Mouse (Mus musculus): ENCODE results near the gene Rnf181.

Gene Rnf181

DNA sequence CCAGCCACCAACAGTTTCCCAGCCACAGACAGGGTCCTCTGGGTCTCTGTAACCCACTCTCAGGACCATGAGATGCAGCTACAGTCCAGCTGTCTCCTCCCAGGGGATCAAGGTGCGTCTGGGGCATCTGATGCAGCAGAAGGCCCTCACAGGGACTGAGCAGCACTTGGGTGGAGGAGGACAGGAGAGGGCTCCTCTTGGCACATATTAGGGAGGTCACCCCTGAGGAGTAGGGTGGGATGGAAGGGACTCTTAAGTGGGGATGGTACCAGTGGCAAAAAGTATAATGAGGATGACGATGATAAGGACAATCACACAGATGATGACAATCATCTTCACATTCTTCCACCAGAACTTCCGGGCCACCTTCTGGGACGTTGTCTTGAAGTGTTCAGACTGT, 18.5 kb upstream of the Rnf181 start:
- DNase-seq (ENCODE audit: extremely low spot score, low spot score) = no peak

DNA sequence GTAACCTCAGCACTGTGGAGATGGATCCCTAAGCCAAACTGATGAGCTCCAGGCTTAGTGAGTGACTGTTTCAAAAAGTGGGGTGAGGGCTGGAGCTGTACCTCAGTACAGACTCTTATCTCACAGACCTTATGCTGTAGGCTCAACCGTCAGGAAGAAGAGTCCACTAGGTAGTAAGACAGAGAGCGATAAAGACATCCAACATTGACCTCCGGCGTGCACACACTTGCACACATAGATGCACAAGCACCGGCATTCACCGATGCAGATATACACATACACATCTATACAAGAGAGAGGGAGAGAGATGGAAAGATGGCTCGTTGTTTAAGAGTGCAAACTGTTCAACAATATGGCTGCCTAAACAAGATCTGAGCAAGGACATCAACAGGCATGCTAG, 17.2 kb upstream of the Rnf181 start:
- DNase-seq (ENCODE audit: extremely low spot score, low spot score) = no peak

- no peak for DNase-seq (ENCODE audit: extremely low spot score, low spot score)
Measured at GRCm38 (mm10) chr6:72383142-72383820, 16.5 kb upstream of the Rnf181 start.

- no peak for DNase-seq (ENCODE audit: extremely low spot score, low spot score)
Measured at GRCm38 (mm10) chr6:72382494-72382893, 15.7 kb upstream of the Rnf181 start.

DNA sequence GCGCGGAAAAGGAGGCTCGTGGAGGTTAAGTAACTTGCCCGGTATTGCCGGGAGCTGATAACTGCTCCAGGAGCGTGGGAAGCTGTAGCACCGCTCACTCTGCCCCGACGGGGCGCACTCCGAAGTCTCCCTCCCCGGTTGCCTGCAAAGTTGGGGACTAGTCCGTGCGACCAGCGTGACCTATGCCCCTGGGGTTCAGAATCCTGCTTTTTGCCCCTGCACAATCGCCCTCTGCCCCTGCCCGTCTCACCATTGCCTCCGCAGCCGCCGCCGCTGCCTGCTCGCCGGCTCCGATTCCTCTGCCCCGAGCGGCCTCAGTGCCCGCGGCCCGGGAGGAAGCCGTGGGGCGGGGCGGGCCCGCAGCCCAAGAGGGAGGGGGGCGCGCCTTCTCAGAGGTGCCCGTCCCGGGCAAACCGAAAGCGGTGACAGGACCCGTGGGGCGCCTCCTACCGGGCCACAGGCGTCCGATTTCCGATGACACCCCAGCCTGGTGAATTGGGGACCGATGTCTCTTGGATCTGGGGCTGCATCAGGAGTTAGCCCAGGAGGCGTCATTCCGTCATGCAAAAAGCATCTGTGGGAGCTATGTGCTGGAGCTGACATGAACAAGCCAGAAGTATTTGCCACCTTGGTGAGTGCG, 13.5 kb upstream of the Rnf181 start, which contains the start of gene Vamp5:
Vamp5 (minus strand) TSS at position 338 of the 640 bp plus-strand sequence.
- peak; percentile 61 for DNase-seq (ENCODE audit: extremely low spot score, low spot score)

DNA sequence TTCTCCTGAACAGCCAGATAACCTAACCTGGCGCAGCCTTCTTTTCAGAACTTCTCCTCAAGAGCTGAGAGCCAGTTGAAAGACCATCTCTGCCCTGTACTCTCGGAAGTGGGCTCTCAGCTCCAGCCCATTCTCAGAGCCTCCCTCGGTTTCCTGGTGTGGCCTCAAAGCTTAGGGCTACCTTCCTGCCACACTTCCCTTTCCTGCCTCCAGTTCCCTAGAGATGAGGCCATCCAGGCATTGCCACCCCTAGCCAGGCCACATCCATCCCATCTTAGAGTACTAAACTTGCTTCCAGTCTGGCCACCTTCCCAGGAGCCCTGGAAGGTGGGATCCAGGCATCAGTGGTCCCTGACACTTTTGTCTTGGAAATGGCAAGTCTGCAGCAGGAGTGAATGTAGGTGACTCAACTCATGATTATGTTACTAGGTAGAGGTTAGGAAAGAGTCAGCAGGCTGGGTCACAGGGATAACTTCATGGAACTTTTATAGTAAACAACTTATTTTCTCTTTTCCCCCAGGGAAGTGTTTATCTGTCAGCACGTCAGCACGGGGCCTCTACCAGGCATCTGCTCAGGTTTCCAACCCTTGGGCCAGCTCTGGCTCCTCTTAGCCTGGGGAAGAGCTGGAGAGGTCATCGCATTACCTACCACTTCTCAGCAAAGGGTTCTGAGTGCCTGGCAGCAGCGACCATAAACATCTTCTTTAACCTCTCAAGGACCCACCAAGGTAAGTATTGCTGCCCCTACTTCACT, 12.8 kb upstream of the Rnf181 start:
- DNase-seq (ENCODE audit: extremely low spot score, low spot score) = no peak

- DNase-seq (ENCODE audit: extremely low spot score, low spot score) = no peak
Measured at GRCm38 (mm10) chr6:72378510-72379234, 11.9 kb upstream of the Rnf181 start.

- no peak for DNase-seq (ENCODE audit: extremely low spot score, low spot score)
Measured at GRCm38 (mm10) chr6:72374820-72375563, 8.2 kb upstream of the Rnf181 start.

GRCm38 (mm10) chr6:72374206-72374605, 7.5 kb upstream of the Rnf181 start:
- DNase-seq (ENCODE audit: extremely low spot score, low spot score) = no peak

- no peak for DNase-seq (ENCODE audit: extremely low spot score, low spot score)
Measured at GRCm38 (mm10) chr6:72373184-72373583, 6.4 kb upstream of the Rnf181 start.

DNA sequence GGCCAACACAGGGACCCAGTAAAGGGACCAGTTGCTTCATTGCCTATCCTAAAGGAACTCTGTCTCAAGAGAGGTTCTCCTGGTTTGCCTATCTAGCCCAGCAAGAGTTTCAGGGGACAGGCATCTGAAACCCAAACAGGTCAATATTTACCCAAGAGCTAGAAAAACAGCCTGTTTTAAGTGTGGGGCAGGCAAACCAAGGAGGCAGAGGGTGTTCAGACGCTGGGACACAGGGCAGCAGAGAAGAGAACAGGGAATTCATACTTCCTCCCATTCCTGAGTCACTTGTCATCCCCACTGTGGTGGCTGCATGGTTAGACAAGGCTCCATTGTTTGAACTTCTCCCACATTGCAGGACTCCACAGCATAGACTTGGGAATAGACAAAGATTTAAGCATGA, 4.8 kb upstream of the Rnf181 start:
- no peak for DNase-seq (ENCODE audit: extremely low spot score, low spot score)

DNA sequence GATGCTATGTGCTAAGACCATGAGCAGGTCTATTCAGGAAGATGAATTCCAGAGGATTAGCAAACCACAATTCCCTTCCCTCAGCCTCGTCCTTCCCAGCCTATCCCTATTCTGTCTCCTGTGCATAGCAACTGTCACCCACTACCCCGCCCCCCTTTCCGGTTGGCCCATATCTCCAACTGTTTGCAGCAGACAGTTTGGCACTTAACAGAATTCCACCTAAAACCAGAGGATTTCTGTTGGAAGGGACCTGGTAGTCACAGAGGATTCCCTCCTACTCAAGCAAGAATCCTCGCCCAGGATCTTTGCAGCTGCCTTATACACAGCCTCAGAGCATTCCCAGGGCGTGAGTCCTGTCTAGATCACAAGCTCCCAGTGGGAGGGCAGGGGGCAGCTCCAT, 4.4 kb upstream of the Rnf181 start:
- no peak for DNase-seq (ENCODE audit: extremely low spot score, low spot score)

DNA sequence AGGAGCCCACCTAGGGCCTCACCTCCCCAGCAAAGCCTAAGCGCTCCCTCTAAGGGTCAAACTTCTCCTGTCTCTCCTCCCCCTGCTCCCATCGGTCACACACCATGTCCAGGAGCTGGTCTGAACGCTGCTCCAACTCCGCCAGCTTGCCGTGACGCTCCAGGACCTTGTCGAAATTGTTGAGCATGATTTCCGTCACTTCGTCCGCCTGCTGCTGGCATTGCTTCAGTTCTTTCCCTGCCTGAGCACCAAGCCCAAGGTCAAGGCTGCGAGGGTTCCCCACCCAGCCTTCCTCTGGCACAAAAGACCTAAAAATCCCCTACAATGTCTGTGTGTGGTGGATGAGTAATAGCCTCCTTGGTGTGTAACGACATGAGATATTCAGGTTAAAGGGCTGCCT, 3.3 kb upstream of the Rnf181 start:
- no peak for DNase-seq (ENCODE audit: extremely low spot score, low spot score)

DNA sequence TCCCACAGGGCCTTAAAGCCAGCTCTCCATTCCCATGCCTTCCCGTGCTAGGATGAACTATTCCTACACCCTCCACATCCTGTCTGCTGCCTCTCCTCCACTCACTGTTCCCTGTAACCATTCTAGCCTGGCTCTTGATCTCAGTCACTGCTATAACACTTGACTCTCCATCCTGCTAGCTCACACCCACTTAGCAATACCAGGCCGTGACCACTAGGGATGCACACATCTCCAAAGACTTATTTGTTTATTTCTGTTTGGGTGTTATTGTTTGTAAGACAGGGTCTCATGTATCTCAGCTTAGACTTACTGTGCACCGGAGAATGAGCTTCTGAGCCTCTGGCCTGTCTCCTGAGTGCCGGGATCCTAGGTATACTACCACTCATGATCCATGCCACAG, 2.8 kb upstream of the Rnf181 start:
- no peak for DNase-seq (ENCODE audit: extremely low spot score, low spot score)

- no peak for DNase-seq (ENCODE audit: extremely low spot score, low spot score)
Measured at GRCm38 (mm10) chr6:72367460-72367974, 761 bp upstream of the Rnf181 start.

GRCm38 (mm10) chr6:72366304-72366703, 452 bp downstream of the Rnf181 start:
- DNase-seq (ENCODE audit: extremely low spot score, low spot score) = no peak

- DNase-seq (ENCODE audit: extremely low spot score, low spot score) = no peak
Measured at GRCm38 (mm10) chr6:72364985-72365384, 1.8 kb downstream of the Rnf181 start.

DNA sequence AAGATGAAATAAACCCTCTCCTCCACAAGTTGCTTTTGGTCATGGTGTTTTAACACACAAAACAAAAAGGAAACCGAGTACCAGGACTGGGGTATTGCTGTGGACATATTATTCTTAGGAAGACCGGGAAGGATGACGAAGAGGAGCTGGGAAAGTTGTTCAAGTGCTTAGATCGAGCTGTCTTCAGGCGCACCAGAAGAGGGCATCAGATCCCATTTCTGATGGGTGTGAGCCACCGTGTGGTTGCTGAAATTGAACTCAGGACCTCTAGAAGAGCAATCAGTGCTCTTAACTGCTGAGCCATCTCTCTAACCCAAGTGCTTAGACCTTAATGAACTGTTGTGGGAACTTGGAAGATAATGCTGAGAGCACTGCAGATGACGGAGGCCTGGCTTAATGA, 2.7 kb downstream of the Rnf181 start:
- DNase-seq (ENCODE audit: extremely low spot score, low spot score) = no peak

DNA sequence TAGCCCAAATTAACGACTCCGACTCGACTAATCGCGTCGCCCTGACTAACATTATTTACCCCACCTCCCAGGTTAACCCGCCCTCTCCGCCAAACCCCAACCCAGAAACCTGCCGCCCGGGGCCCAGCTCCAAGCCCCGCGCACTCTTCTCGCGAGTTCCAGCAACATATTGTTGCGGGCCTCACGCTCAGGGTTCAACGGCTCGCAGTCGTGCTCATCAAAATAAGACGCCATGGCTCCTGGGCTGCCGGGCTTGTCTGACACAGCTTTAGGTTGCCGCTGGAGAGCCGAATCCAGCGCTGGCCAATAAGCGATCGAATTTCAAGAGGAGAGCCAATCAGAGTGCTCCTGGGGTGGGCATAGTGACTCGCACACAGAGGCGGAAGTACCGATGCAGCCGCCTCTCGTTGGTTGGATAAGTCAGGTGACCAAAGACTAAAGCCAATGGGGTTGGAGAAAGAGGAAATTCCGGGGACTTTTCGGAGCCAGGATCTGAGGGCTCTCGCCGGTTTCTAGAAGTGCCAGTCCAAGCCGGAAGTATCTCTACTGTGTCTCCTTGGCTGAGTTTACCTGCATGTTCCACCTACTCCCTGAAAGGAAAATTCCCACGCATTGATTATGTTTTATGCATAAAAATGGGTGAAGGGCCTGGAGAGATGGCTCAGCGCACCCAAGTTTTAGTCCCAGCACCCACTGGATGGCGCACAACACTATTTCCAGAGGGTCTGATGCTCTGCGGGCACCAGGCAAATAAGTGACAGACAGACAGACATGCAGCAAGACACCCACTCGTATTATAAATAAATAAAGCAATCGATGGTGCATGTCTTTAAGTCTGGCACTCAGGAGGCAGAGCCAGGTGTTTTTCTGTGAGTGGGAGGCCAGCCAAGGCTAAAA, 4.4 kb downstream of the Rnf181 start:
- peak; percentile 88 for DNase-seq (ENCODE audit: extremely low spot score, low spot score)

- DNase-seq (ENCODE audit: extremely low spot score, low spot score) = no peak
Measured at GRCm38 (mm10) chr6:72361121-72361551, 5.6 kb downstream of the Rnf181 start.

All from neural tube, embryonic 10.5 days (tissue).